Mouse (Mus musculus) embryonic fibroblast, embryonic 13.5 days (primary cell): Measurements from ENCODE around the gene Zfhx3. TPM values are rescaled to one million over a fixed set of nuclear protein-coding genes. Genes with fewer than 3 reads are reported as not detected.

ENCODE experiments used
- H3K27ac ChIP-seq: 2 replicates; pipeline ENCODE4 v1.5.1; 2012; ENCODE audit warnings: low read length, control low read depth, inconsistent platforms; ENCODE audit not compliant: insufficient read depth
- H3K4me1 ChIP-seq: 2 replicates; pipeline ENCODE4 v1.6.1; 2011; ENCODE audit warnings: low read length; ENCODE audit not compliant: control insufficient read depth, insufficient read depth
- H3K4me3 ChIP-seq: 2 replicates; pipeline ENCODE4 v1.5.1; 2011; ENCODE audit warnings: mild to moderate bottlenecking, control low read depth, low read length; ENCODE audit not compliant: insufficient read depth
- CTCF ChIP-seq: IDR thresholded peaks from 2 replicates; pipeline ENCODE4 v1.5.1; 2011; ENCODE audit warnings: mild to moderate bottlenecking, control low read depth, low read length, moderate library complexity, borderline replicate concordance; ENCODE audit not compliant: insufficient read depth
- POLR2A ChIP-seq: IDR thresholded peaks from 2 replicates; pipeline ENCODE4 v1.6.1; 2011; ENCODE audit warnings: low read depth, mild to moderate bottlenecking, control low read depth, low read length, moderate library complexity
- polyA plus RNA-seq: library from polyadenylated mRNA; stranded (reverse); fragments of >200 nt; gene quantifications from 2 replicates; pipeline ENCODE4 v1.2.4, GENCODE M21; 2011; ENCODE audit warnings: low read depth; ENCODE audit not compliant: missing spikeins, insufficient read length

The Zfhx3 gene
- polyA plus RNA-seq, 1 experiment = 30.6 TPM

- peaks cover 11% of the 10 kb centered on the region for H3K4me1 ChIP-seq
- no peak overlapping the region for H3K27ac ChIP-seq
- H3K4me3 ChIP-seq = no peak overlapping the region
- TF ChIP-seq POLR2A = no peak
- TF ChIP-seq CTCF = no peak
Measured at GRCm38 (mm10) chr8:108592028-108592724, 649.7 kb downstream of the Zfhx3 start.

- TF ChIP-seq POLR2A (no peak), CTCF (no peak)
- H3K27ac ChIP-seq = no peak overlapping the region
- H3K4me3 ChIP-seq = no peak overlapping the region
- peaks cover 11% of the 10 kb centered on the region for H3K4me1 ChIP-seq
Measured at GRCm38 (mm10) chr8:108592990-108593589, 650.6 kb downstream of the Zfhx3 start.

GRCm38 (mm10) chr8:108593891-108594290 is 651.4 kb downstream of the Zfhx3 start:
- H3K4me1 ChIP-seq = peaks cover 11% of the 10 kb centered on the region
- no peak overlapping the region for H3K4me3 ChIP-seq
- TF ChIP-seq POLR2A (no peak), CTCF (no peak)
- H3K27ac ChIP-seq = no peak overlapping the region

- Histone ChIP-seq H3K27ac (no peak overlapping the region), H3K4me3 (no peak overlapping the region), H3K4me1 (peaks cover 9% of the 10 kb centered on the region)
- TF ChIP-seq CTCF (no peak), POLR2A (no peak)
Measured at GRCm38 (mm10) chr8:108594361-108595060, 652.1 kb downstream of the Zfhx3 start.

DNA sequence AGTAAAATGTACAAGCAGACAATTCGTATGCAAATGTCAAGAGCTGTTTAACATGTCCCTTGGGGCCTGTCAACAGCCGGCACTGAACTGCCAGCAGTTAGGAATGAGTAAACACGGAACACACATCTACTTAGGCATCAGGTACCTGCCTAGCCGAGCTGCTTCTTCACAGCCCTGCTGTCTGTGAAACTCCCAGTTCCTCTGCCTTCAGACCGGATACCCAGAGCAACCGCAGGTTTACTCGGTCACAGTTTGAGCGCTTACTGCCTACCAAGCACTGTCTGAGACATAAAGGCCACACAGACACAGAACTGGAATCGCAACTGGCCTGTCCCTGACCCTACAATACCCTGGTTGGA is 652.6 kb downstream of the Zfhx3 start:
- H3K4me1 ChIP-seq = peaks cover 7% of the 10 kb centered on the region
- no peak overlapping the region for H3K4me3 ChIP-seq
- TF ChIP-seq CTCF = no peak
- TF ChIP-seq POLR2A = no peak
- H3K27ac ChIP-seq = no peak overlapping the region

DNA sequence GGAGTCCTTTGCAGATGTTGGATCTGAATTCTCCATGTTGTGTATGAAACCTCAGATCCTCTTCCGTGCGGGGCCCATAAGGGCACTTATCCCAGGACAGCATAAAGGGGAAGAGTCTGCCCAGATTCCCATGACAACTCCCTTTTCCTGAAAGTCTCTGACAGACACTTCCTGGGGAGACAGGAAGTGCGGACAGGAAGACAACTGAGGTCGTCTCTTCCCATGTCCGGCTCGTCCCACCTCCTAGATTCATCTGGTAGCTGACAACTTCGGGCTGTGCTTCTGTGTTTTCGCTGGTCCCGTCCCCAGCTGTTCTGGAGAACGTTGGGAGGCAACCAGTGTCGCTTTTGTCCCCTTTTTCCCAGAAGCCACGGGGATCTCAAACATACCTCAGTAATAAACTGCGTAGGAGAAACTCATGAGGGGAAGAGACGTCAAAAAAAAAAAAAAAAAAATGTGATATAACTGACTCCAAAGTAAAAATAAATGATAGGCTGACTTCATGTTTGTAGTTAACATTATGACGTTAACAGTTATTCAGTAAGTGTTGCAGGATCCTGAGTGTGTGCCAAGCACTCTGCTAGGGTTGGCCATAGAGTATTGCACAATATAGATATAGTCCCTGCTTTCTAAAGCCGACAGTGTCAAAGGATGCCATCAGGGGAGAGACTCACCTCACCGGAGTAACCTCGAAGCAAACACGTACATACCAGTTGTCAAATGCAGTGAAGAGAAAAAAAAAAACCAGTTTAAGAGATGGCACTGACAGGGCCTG is 653.5 kb downstream of the Zfhx3 start:
- Histone ChIP-seq H3K4me1 (peaks cover 7% of the 10 kb centered on the region), H3K4me3 (no peak overlapping the region), H3K27ac (no peak overlapping the region)
- TF ChIP-seq POLR2A (no peak), CTCF (no peak)

DNA sequence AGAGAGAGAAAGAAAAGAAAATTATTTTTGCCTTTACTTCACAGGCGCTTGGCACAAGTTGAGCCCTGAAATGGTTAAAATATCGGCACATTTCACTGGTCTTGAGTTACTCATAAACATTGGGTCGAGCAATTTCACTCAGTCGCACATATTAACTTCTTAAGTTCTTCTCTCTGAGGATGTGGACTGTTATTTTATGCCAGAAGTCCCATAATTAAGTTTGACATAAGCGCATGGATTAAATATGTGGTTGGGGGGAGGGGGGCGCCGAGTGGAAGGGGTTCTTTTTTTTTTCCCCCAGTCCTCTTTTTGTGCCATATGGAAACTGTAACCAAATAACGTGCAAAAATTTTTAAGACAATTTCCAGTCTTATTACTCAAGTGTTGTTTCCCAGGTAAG is 656.6 kb downstream of the Zfhx3 start:
- H3K27ac ChIP-seq = no peak overlapping the region
- no peak overlapping the region for H3K4me3 ChIP-seq
- H3K4me1 ChIP-seq = peaks cover 7% of the 10 kb centered on the region; the same call in 1 of the 2 replicates
- TF ChIP-seq POLR2A (no peak), CTCF (no peak)

DNA sequence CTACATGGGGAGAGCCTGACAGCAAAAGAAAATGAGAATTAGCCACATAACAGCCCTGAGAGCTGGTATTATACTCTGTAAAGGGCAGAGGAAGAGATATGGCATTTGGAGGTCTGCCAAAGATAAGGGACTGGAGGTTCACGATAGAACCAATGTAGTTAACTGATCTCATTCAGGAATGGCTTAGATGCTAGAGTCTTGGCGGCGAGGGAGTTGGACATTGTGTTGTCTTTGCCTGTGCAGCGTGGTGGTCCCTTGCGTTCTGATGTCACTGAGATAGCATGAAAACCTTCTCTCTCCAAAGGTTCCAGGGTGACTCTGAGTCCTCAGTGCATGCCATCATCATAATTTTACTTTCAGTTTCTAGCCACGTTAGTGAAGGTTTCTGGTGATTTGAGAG is 657.1 kb downstream of the Zfhx3 start:
- Histone ChIP-seq H3K4me3 (no peak overlapping the region), H3K27ac (no peak overlapping the region), H3K4me1 (peaks cover 2% of the 10 kb centered on the region; the same call in 1 of the 2 replicates)
- TF ChIP-seq POLR2A = no peak
- TF ChIP-seq CTCF = no peak

GRCm38 (mm10) chr8:108608678-108609077 is 666.2 kb downstream of the Zfhx3 start:
- H3K27ac ChIP-seq = no peak overlapping the region
- no peak overlapping the region for H3K4me3 ChIP-seq
- TF ChIP-seq CTCF (no peak), POLR2A (no peak)
- H3K4me1 ChIP-seq = no peaks in the 10 kb centered on the region
